Mouse (Mus musculus) neural tube, embryonic 14.5 days (tissue): ENCODE measurements at regions not wholly inside any gene's neighbourhood (a gene's known extent, or its start where the extent isn't known, plus 50 kb on each side); places are given as distances from the start of the nearest gene placed in this dataset.

Experiments used
- ATAC-seq: fragments of 200-750 bp; cut with Nextera tagmentation; 2 replicates; pipeline ENCODE4 v1.8.0; 2017; ENCODE audit warnings: low read depth, mild to moderate bottlenecking, moderate TSS enrichment, moderate library complexity
- H3K27ac ChIP-seq: fragments of 300-500 bp; sonication (generic); 2 replicates; pipeline ENCODE4 v1.5.1; 2014; ENCODE audit warnings: low read depth, mild to moderate bottlenecking, control low read depth, low read length, moderate library complexity, mixed read lengths
- H3K27me3 ChIP-seq: fragments of 300-500 bp; sonication (generic); 2 replicates; pipeline ENCODE4 v1.6.1; 2014; ENCODE audit warnings: low read length; ENCODE audit not compliant: control insufficient read depth, insufficient read depth
- H3K36me3 ChIP-seq: fragments of 300-500 bp; sonication (generic); 2 replicates; pipeline ENCODE4 v1.6.1; 2014; ENCODE audit warnings: low read length, mixed read lengths; ENCODE audit not compliant: control insufficient read depth, insufficient read depth
- H3K4me1 ChIP-seq: fragments of 300-500 bp; sonication (generic); 2 replicates; pipeline ENCODE4 v1.6.1; 2014; ENCODE audit warnings: low read length; ENCODE audit not compliant: control insufficient read depth, insufficient read depth
- H3K4me2 ChIP-seq: fragments of 300-500 bp; sonication (generic); 2 replicates; pipeline ENCODE4 v1.6.1; 2014; ENCODE audit warnings: mild to moderate bottlenecking, low read depth, low read length, control low read depth
- H3K4me3 ChIP-seq: fragments of 300-500 bp; sonication (generic); 2 replicates; pipeline ENCODE4 v1.5.1; 2014; ENCODE audit warnings: low read depth, low read length, control low read depth, mixed read lengths
- H3K9ac ChIP-seq: fragments of 300-500 bp; sonication (generic); replicated peaks from 2 replicates; pipeline ENCODE4 v1.6.1; 2014; ENCODE audit warnings: low read depth, mild to moderate bottlenecking, control low read depth, low read length, mixed read lengths
- H3K9me3 ChIP-seq: fragments of 300-500 bp; sonication (generic); 2 replicates; pipeline ENCODE4 v1.6.1; 2016; ENCODE audit warnings: low read length; ENCODE audit not compliant: control insufficient read depth
- WGBS: fragments of 180-500 bp; shearing (Covaris S2); extraction: QIAGEN DNeasy Blood & Tissue Kit; methylation state at CpG from one replicate; pipeline ENCODE4 v1.1.7; 2014; 5-methylcytosine and 5-hydroxymethylcytosine counted together

GRCm38 (mm10) chr16:5651002-5651401, 234.2 kb upstream of the Rbfox1 start:
- Histone ChIP-seq H3K27ac (no peak overlapping the region), H3K27me3 (no peaks in the 10 kb centered on the region), H3K9me3 (no peaks in the 10 kb centered on the region), H3K36me3 (no peaks in the 10 kb centered on the region), H3K4me1 (no peaks in the 10 kb centered on the region), H3K4me2 (no peak overlapping the region), H3K9ac (no peak overlapping the region), H3K4me3 (no peak overlapping the region)
- ATAC-seq = no peak
- 44% methylated on average over 4 of the region's 4 CpGs for whole genome bisulfite sequencing

- no peak for ATAC-seq
- 74% methylated on average over 5 of the region's 5 CpGs for WGBS
- no peaks in the 10 kb centered on the region for H3K9me3 ChIP-seq
- H3K36me3 ChIP-seq = no peaks in the 10 kb centered on the region
- no peaks in the 10 kb centered on the region for H3K27me3 ChIP-seq
- no peak overlapping the region for H3K27ac ChIP-seq
- H3K4me1 ChIP-seq = no peaks in the 10 kb centered on the region
- H3K4me2 ChIP-seq = no peak overlapping the region
- H3K4me3 ChIP-seq = no peak overlapping the region
- no peak overlapping the region for H3K9ac ChIP-seq
Observed at GRCm38 (mm10) chr16:5639956-5640355, 245.2 kb upstream of the Rbfox1 start.

- H3K4me1 ChIP-seq = 0 out of 2 replicates have a peak, but pooled peaks cover 4% of the 10 kb centered on the region
- no peak overlapping the region for H3K9ac ChIP-seq
- no peaks in the 10 kb centered on the region for H3K27me3 ChIP-seq
- no peaks in the 10 kb centered on the region for H3K9me3 ChIP-seq
- H3K36me3 ChIP-seq = no peaks in the 10 kb centered on the region
- WGBS = 79% methylated on average over 3 of the region's 3 CpGs
- H3K4me3 ChIP-seq = no peak overlapping the region
- no peak overlapping the region for H3K27ac ChIP-seq
- ATAC-seq = no peak
- no peak overlapping the region for H3K4me2 ChIP-seq
Observed at GRCm38 (mm10) chr16:5629996-5630395, 255.2 kb upstream of the Rbfox1 start.

- Histone ChIP-seq H3K27ac (no peak overlapping the region), H3K27me3 (no peaks in the 10 kb centered on the region), H3K36me3 (no peaks in the 10 kb centered on the region), H3K4me3 (no peak overlapping the region), H3K4me2 (no peak overlapping the region), H3K9me3 (no peaks in the 10 kb centered on the region), H3K4me1 (0 out of 2 replicates have a peak, but pooled peaks cover 5% of the 10 kb centered on the region), H3K9ac (no peak overlapping the region)
- ATAC-seq = no peak
- WGBS = 51% methylated on average over 4 of the region's 4 CpGs
Observed at GRCm38 (mm10) chr16:5627910-5628309, 257.2 kb upstream of the Rbfox1 start.

GRCm38 (mm10) chr16:5627117-5627909, 257.8 kb upstream of the Rbfox1 start:
- no peak overlapping the region for H3K27ac ChIP-seq
- 43% methylated on average over 5 of the region's 5 CpGs for WGBS
- no peak overlapping the region for H3K4me2 ChIP-seq
- no peak overlapping the region for H3K4me3 ChIP-seq
- no peak overlapping the region for H3K9ac ChIP-seq
- no peak for ATAC-seq
- no peaks in the 10 kb centered on the region for H3K27me3 ChIP-seq
- no peaks in the 10 kb centered on the region for H3K9me3 ChIP-seq
- H3K36me3 ChIP-seq = no peaks in the 10 kb centered on the region
- 0 out of 2 replicates have a peak, but pooled peaks cover 5% of the 10 kb centered on the region for H3K4me1 ChIP-seq

- peak; percentile 82 for ATAC-seq
- H3K36me3 ChIP-seq = no peaks in the 10 kb centered on the region
- no peaks in the 10 kb centered on the region for H3K9me3 ChIP-seq
- H3K4me1 ChIP-seq = 0 out of 2 replicates have a peak, but pooled peaks cover 5% of the 10 kb centered on the region
- H3K4me2 ChIP-seq = no peak overlapping the region
- no peaks in the 10 kb centered on the region for H3K27me3 ChIP-seq
- no peak overlapping the region for H3K9ac ChIP-seq
- WGBS = 11% methylated on average over 3 of the region's 3 CpGs
- H3K4me3 ChIP-seq = no peak overlapping the region
- peak overlapping the region; percentile 10; the same call in 1 of the 2 replicates for H3K27ac ChIP-seq
Observed at GRCm38 (mm10) chr16:5625159-5625558, 260.0 kb upstream of the Rbfox1 start.

- H3K4me3 ChIP-seq = no peak overlapping the region
- 0 out of 2 replicates have a peak, but pooled peaks cover 5% of the 10 kb centered on the region for H3K4me1 ChIP-seq
- no peak for ATAC-seq
- H3K4me2 ChIP-seq = no peak overlapping the region
- H3K27ac ChIP-seq = no peak overlapping the region
- WGBS = 91% methylated on average over 3 of the region's 3 CpGs
- H3K9ac ChIP-seq = no peak overlapping the region
- H3K36me3 ChIP-seq = no peaks in the 10 kb centered on the region
- no peaks in the 10 kb centered on the region for H3K9me3 ChIP-seq
- no peaks in the 10 kb centered on the region for H3K27me3 ChIP-seq
Observed at GRCm38 (mm10) chr16:5620566-5620965, 264.6 kb upstream of the Rbfox1 start.

- no peaks in the 10 kb centered on the region for H3K27me3 ChIP-seq
- no peaks in the 10 kb centered on the region for H3K4me1 ChIP-seq
- ATAC-seq = no peak
Observed at GRCm38 (mm10) chr16:5616356-5616755, 268.8 kb upstream of the Rbfox1 start.

GRCm38 (mm10) chr16:5595359-5595758, 289.8 kb upstream of the Rbfox1 start:
- no peak overlapping the region for H3K4me3 ChIP-seq
- 64% methylated on average over 6 of the region's 6 CpGs for whole genome bisulfite sequencing

More at GRCm38 (mm10) chr16:5616356-5616755, 268.8 kb upstream of the Rbfox1 start:
- no peaks in the 10 kb centered on the region for H3K36me3 ChIP-seq
- H3K9me3 ChIP-seq = no peaks in the 10 kb centered on the region
- H3K9ac ChIP-seq = no peak overlapping the region
- WGBS = 58% methylated on average over 5 of the region's 5 CpGs
- H3K4me2 ChIP-seq = no peak overlapping the region
- H3K4me3 ChIP-seq = no peak overlapping the region
- H3K27ac ChIP-seq = no peak overlapping the region

More at GRCm38 (mm10) chr16:5595359-5595758, 289.8 kb upstream of the Rbfox1 start:
- no peak overlapping the region for H3K27ac ChIP-seq
- no peak overlapping the region for H3K4me2 ChIP-seq
- ATAC-seq = no peak
- no peaks in the 10 kb centered on the region for H3K4me1 ChIP-seq
- no peaks in the 10 kb centered on the region for H3K27me3 ChIP-seq
- H3K36me3 ChIP-seq = no peaks in the 10 kb centered on the region
- H3K9me3 ChIP-seq = no peaks in the 10 kb centered on the region
- no peak overlapping the region for H3K9ac ChIP-seq
